Mouse (Mus musculus) thymus, postnatal 25 days (tissue): ENCODE results near the gene Mgea5.

Experiments
- DNase-seq: peaks from one replicate; pipeline ENCODE4 v3.0.0; 2022

The Mgea5 gene

GRCm38 (mm10) chr19:45747028-45747867 is 36.4 kb downstream of the Mgea5 start:
- peak; percentile 90 for DNase-seq

GRCm38 (mm10) chr19:45746153-45747020 is 37.2 kb downstream of the Mgea5 start:
- DNase-seq, result peak; percentile 83

GRCm38 (mm10) chr19:45745344-45746152 is 38.1 kb downstream of the Mgea5 start:
- DNase-seq, result no peak

GRCm38 (mm10) chr19:45743619-45744018 is 40.0 kb downstream of the Mgea5 start:
- no peak for DNase-seq

- no peak for DNase-seq
Measured at GRCm38 (mm10) chr19:45742984-45743575, 40.6 kb downstream of the Mgea5 start.

GRCm38 (mm10) chr19:45742218-45742983 is 41.2 kb downstream of the Mgea5 start, which contains the start of gene Fgf8:
Gene Fgf8 (minus strand): TSS chr19:45742915.
- no peak for DNase-seq

- no peak for DNase-seq
Measured at GRCm38 (mm10) chr19:45741431-45742217, 42.0 kb downstream of the Mgea5 start.

GRCm38 (mm10) chr19:45740817-45741216 is 42.8 kb downstream of the Mgea5 start:
- DNase-seq, result no peak

GRCm38 (mm10) chr19:45740233-45740632 is 43.4 kb downstream of the Mgea5 start:
- no peak for DNase-seq

GRCm38 (mm10) chr19:45738521-45738920 is 45.1 kb downstream of the Mgea5 start:
- DNase-seq, result no peak

- no peak for DNase-seq
Measured at GRCm38 (mm10) chr19:45737846-45738484, 45.7 kb downstream of the Mgea5 start.

- peak; percentile 32 for DNase-seq
Measured at GRCm38 (mm10) chr19:45737208-45737845, 46.3 kb downstream of the Mgea5 start.

- DNase-seq, result peak; percentile 69
Measured at GRCm38 (mm10) chr19:45736855-45737207, 46.8 kb downstream of the Mgea5 start.

- no peak for DNase-seq
Measured at GRCm38 (mm10) chr19:45736241-45736640, 47.4 kb downstream of the Mgea5 start.

GRCm38 (mm10) chr19:45734762-45735161 is 48.9 kb downstream of the Mgea5 start:
- DNase-seq, result no peak

GRCm38 (mm10) chr19:45734191-45734590 is 49.4 kb downstream of the Mgea5 start:
- no peak for DNase-seq

GRCm38 (mm10) chr19:45733564-45733963 is 50.1 kb downstream of the Mgea5 start:
- peak; percentile 56 for DNase-seq

- no peak for DNase-seq
Measured at GRCm38 (mm10) chr19:45731658-45732057, 52.0 kb downstream of the Mgea5 start.

- no peak for DNase-seq
Measured at GRCm38 (mm10) chr19:45730042-45730441, 53.6 kb downstream of the Mgea5 start.

GRCm38 (mm10) chr19:45727231-45727630 is 56.4 kb downstream of the Mgea5 start:
- DNase-seq, result peak; percentile 72
